Mouse (Mus musculus) liver, embryonic 14.5 days (tissue): ENCODE results near the gene Vwa3b.

Experiments
- CTCF ChIP-seq: IDR thresholded peaks from 2 replicates; pipeline ENCODE4 v1.5.1; 2016; ENCODE audit warnings: antibody characterized with exemption, low read depth, control low read depth
- EP300 ChIP-seq: IDR thresholded peaks from 2 replicates; pipeline ENCODE4 v1.6.1; 2016; ENCODE audit warnings: antibody characterized with exemption, low read depth

DNA sequence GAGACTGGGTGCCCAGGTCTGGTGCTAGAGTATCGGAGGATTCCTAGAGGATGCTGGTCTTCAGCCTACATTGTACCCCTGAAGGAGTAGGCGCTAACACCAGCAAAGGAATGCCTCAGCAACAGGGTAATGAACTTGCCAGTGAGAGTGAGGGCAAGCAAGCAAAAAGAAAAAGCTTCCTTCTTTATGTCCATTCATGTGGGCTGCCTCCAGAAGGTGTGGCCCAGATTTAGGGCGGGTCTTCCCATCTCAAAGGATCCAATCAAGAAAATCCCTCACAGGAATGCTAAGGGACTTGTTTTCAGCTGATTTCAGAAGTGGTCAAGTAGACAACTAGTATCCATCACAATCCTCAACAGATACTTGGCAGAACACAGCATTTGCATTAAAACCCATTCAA lies 16.8 kb downstream of the Vwa3b start:
- no peak for TF ChIP-seq CTCF
- TF ChIP-seq EP300 = no peak
